Mouse (Mus musculus) kidney, adult 2 months (tissue): ENCODE data around the gene Scrn2.

Experiments used
- CTCF ChIP-seq: fragments of 200-500 bp; conservative IDR thresholded peaks from 2 replicates; pipeline ENCODE4 v1.5.1; 2011; ENCODE audit warnings: low read depth, mild to moderate bottlenecking, control low read depth, low read length, moderate library complexity, mixed read lengths; ENCODE audit not compliant: insufficient read depth, insufficient read length
- POLR2A ChIP-seq: fragments of 200-500 bp; IDR thresholded peaks from one replicate; pipeline ENCODE4 v1.6.1; 2011; ENCODE audit warnings: low read depth, low read length, control low read depth

- TF ChIP-seq CTCF = peak; percentile 71
- no peak for TF ChIP-seq POLR2A
Measured at GRCm38 (mm10) chr11:97021873-97022484, 7.8 kb upstream of the Scrn2 start.
